Mouse (Mus musculus): ENCODE results near the gene Camk1d.

- TF ChIP-seq POLR2A (IDR thresholded peaks at IDR 0.05; ENCODE audit: extremely low read depth, insufficient read depth, low read length) = no peak
- no peak for TF ChIP-seq CTCF (IDR thresholded peaks at IDR 0.05; ENCODE audit: low read depth, low read length)
These were observed 112.3 kb downstream of the Camk1d start for GRCm38 (mm10) chr2:5602044-5602443.
